Mouse (Mus musculus): Measurements from ENCODE around the gene Ltbr. TPM values are rescaled to one million over a fixed set of nuclear protein-coding genes. Genes with fewer than 3 reads are reported as not detected.

Gene Ltbr
- total and polyA plus RNA-seq, 3 experiments, result not detected

DNA sequence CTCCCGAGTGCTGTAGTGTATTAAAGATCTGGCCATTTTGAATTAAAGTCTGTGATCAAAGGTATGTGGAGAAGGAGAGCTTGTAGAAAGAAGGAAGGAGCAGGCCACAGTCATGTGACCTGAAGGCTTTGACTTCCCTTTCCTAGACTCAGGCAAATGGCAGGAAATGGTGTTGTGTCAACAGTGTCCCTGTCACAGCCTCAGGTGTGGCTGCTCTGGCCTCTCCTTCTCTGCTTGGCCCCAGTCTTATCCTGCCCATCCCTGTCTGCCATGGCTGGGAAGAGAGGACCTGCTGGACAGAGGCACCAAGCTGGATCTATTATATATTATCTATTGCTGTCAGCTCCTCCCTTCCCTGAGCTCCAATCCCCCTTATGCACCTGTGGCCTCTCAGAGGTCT lies 31.9 kb upstream of the Ltbr start:
- Histone ChIP-seq H3K4me3 (replicated peaks in 1 of 3; ENCODE audit: low read depth in 2 of 3, low read length in 2 of 3, poor library complexity in 1 of 3) (no peak overlapping the region), H3K27ac (ENCODE audit: insufficient read depth, low read depth) (no peak overlapping the region), H3K27me3 (replicated peaks) (peaks cover 94% of the 10 kb centered on the region), H3K4me1 (ENCODE audit: control insufficient read depth in 1 of 2, insufficient read depth in 2 of 2) (no peaks in the 10 kb centered on the region), H3K9me3 (replicated peaks; ENCODE audit: low read length) (no peaks in the 10 kb centered on the region), H3K9ac (ENCODE audit: insufficient read depth, low read depth) (no peak overlapping the region), H3K36me3 (replicated peaks in 1 of 2; ENCODE audit: control insufficient read depth in 1 of 2, insufficient read depth in 1 of 2, low read length in 1 of 2) (no peaks in the 10 kb centered on the region), H3K79me2 (replicated peaks; ENCODE audit: control insufficient read depth, extremely low read depth, insufficient read depth, poor library complexity, severe bottlenecking) (no peaks in the 10 kb centered on the region), H3K4me2 (ENCODE audit: insufficient read depth, low read depth, poor library complexity, severe bottlenecking) (no peak overlapping the region)
- TF ChIP-seq POLR2AphosphoS2 (IDR thresholded peaks at IDR 0.05; ENCODE audit: low read depth, low read length) (no peak), CHD1 (IDR thresholded peaks at IDR 0.05; ENCODE audit: low read depth, low read length) (no peak), CHD2 (IDR thresholded peaks at IDR 0.05; ENCODE audit: low read length) (no peak), ZKSCAN1 (IDR thresholded peaks at IDR 0.05; ENCODE audit: borderline replicate concordance, low read depth, low read length) (no peak), USF2 (conservative IDR thresholded peaks at IDR 0.05; ENCODE audit: low read depth, low read length) (no peak)
- no peak for DNase-seq (ENCODE audit: extremely low read depth)
- in situ Hi-C loops (cut with MboI; ENCODE audit: low pct_ligation_motif_present, low pct_unique_long_range_greater_than_20kb, low sequenced_read_pairs) (no loop called here), dilution Hi-C loops (cut with MboI; ENCODE audit: extremely low pct_ligation_motif_present, extremely low pct_unique_long_range_greater_than_20kb, low sequenced_read_pairs) (no loop called here)

DNA sequence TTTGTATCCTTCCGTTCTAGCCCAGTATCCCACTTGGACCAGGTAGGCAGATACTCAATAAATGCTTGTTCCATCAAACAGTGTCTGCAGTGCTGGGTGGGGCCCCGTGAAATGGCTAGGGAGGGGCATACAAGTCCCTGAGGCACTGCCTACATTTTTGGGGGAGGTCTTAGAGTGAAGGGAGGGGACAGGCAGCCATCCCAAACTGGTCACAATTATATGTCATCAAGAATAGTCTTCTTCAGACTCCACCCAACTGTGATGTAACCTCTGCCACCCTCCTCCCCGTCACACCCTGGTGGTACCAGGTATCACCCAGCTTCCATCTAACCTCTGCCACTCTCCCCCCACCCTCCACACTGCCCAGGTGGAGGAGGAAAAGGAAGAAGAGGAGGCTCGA lies 31.2 kb upstream of the Ltbr start:
- Histone ChIP-seq H3K9ac (ENCODE audit: insufficient read depth, low read depth) (no peak overlapping the region), H3K9me3 (replicated peaks; ENCODE audit: low read length) (no peaks in the 10 kb centered on the region), H3K27ac (ENCODE audit: insufficient read depth, low read depth) (no peak overlapping the region), H3K4me2 (ENCODE audit: insufficient read depth, low read depth, poor library complexity, severe bottlenecking) (no peak overlapping the region), H3K4me3 (replicated peaks in 1 of 3; ENCODE audit: low read depth in 2 of 3, low read length in 2 of 3, poor library complexity in 1 of 3) (no peak overlapping the region), H3K4me1 (ENCODE audit: control insufficient read depth in 1 of 2, insufficient read depth in 2 of 2) (no peaks in the 10 kb centered on the region), H3K27me3 (replicated peaks) (peaks cover 94% of the 10 kb centered on the region), H3K79me2 (replicated peaks; ENCODE audit: control insufficient read depth, extremely low read depth, insufficient read depth, poor library complexity, severe bottlenecking) (no peaks in the 10 kb centered on the region), H3K36me3 (replicated peaks in 1 of 2; ENCODE audit: control insufficient read depth in 1 of 2, insufficient read depth in 1 of 2, low read length in 1 of 2) (no peaks in the 10 kb centered on the region)
- in situ Hi-C loops (cut with MboI; ENCODE audit: low pct_ligation_motif_present, low pct_unique_long_range_greater_than_20kb, low sequenced_read_pairs), result no loop called here
- TF ChIP-seq MAX (IDR thresholded peaks at IDR 0.05; ENCODE audit: low read length) (no peak), USF2 (conservative IDR thresholded peaks at IDR 0.05; ENCODE audit: low read depth, low read length) (no peak), CHD1 (IDR thresholded peaks at IDR 0.05; ENCODE audit: low read depth, low read length) (no peak), MAFK (IDR thresholded peaks at IDR 0.05; ENCODE audit: insufficient replicate concordance, low read length) (no peak), GABPA (IDR thresholded peaks at IDR 0.05; ENCODE audit: insufficient replicate concordance, low read depth, low read length) (no peak), CHD2 (IDR thresholded peaks at IDR 0.05; ENCODE audit: low read length) (no peak), NELFE (IDR thresholded peaks at IDR 0.05; ENCODE audit: low read depth, low read length) (no peak), SIN3A (IDR thresholded peaks at IDR 0.05; ENCODE audit: low read length) (no peak), IRF4 (IDR thresholded peaks at IDR 0.05; ENCODE audit: low read depth, low read length) (no peak), ZKSCAN1 (IDR thresholded peaks at IDR 0.05; ENCODE audit: borderline replicate concordance, low read depth, low read length) (no peak), ZMIZ1 (IDR thresholded peaks at IDR 0.05; ENCODE audit: low read depth, low read length) (no peak), JUN (IDR thresholded peaks at IDR 0.05; ENCODE audit: insufficient read depth, low read depth, low read length) (no peak), ZC3H11A (IDR thresholded peaks at IDR 0.05; ENCODE audit: low read depth, low read length) (no peak), MXI1 (IDR thresholded peaks at IDR 0.05; ENCODE audit: low read depth, low read length) (no peak)
- dilution Hi-C loops (cut with MboI; ENCODE audit: extremely low pct_ligation_motif_present, extremely low pct_unique_long_range_greater_than_20kb, low sequenced_read_pairs), result no loop called here
- DNase-seq (ENCODE audit: extremely low read depth), result no peak

Measured in CH12.LX (cell line).